Mouse (Mus musculus) heart, embryonic 11.5 days (tissue): Measurements from ENCODE around the gene Sec61g. TPM values are rescaled to one million over a fixed set of nuclear protein-coding genes. Genes with fewer than 3 reads are reported as not detected.

Experiments used
- ATAC-seq: fragments of 200-750 bp; cut with Nextera tagmentation; replicated peaks from 2 replicates; pipeline ENCODE4 v1.8.0; 2017; ENCODE audit warnings: moderate library complexity; ENCODE audit not compliant: insufficient number of reproducible peaks, low FRiP score, low TSS enrichment
- H3K27ac ChIP-seq: fragments of 300-500 bp; sonication (generic); 2 replicates; pipeline ENCODE4 v1.5.1; 2014; ENCODE audit warnings: mild to moderate bottlenecking, low read depth, low read length
- H3K27me3 ChIP-seq: fragments of 300-500 bp; sonication (generic); 2 replicates; pipeline ENCODE4 v1.6.1; 2014; ENCODE audit warnings: mild to moderate bottlenecking, low read length, mixed read lengths; ENCODE audit not compliant: control insufficient read depth, insufficient read depth
- H3K36me3 ChIP-seq: fragments of 300-500 bp; sonication (generic); 2 replicates; pipeline ENCODE4 v1.6.1; 2014; ENCODE audit warnings: mild to moderate bottlenecking, low read length, moderate library complexity, mixed read lengths; ENCODE audit not compliant: control insufficient read depth, insufficient read depth
- H3K4me1 ChIP-seq: fragments of 300-500 bp; sonication (generic); 2 replicates; pipeline ENCODE4 v1.6.1; 2014; ENCODE audit warnings: low read length; ENCODE audit not compliant: control insufficient read depth, insufficient read depth
- H3K4me2 ChIP-seq: fragments of 300-500 bp; sonication (generic); 2 replicates; pipeline ENCODE4 v1.6.1; 2014; ENCODE audit warnings: mild to moderate bottlenecking, moderate library complexity
- H3K4me3 ChIP-seq: fragments of 300-500 bp; sonication (generic); 2 replicates; pipeline ENCODE4 v1.5.1; 2014; ENCODE audit warnings: low read depth, low read length
- H3K9ac ChIP-seq: fragments of 300-500 bp; sonication (generic); 2 replicates; pipeline ENCODE4 v1.6.1; 2014; ENCODE audit warnings: mild to moderate bottlenecking, low read depth, low read length, moderate library complexity
- H3K9me3 ChIP-seq: fragments of 300-500 bp; sonication (generic); replicated peaks from 2 replicates; pipeline ENCODE4 v1.6.1; 2016; ENCODE audit warnings: low read length; ENCODE audit not compliant: control insufficient read depth
- WGBS: fragments of 180-500 bp; shearing (Covaris S2); extraction: QIAGEN DNeasy Blood & Tissue Kit; methylation state at CpG from one replicate; pipeline ENCODE4 v1.1.7; 2014; ENCODE audit not compliant: insufficient replicate concordance; 5-methylcytosine and 5-hydroxymethylcytosine counted together
- polyA plus RNA-seq: library from polyadenylated mRNA; unstranded; fragments of >200 nt; fragmentation: Nextera tagmentation; extraction: Ambion mirVana; gene quantifications from 2 replicates; pipeline ENCODE4 v1.2.1, GENCODE M21; 2014

The Sec61g gene
- 28.7 and 36.6 TPM in 2 replicates for polyA plus RNA-seq

DNA sequence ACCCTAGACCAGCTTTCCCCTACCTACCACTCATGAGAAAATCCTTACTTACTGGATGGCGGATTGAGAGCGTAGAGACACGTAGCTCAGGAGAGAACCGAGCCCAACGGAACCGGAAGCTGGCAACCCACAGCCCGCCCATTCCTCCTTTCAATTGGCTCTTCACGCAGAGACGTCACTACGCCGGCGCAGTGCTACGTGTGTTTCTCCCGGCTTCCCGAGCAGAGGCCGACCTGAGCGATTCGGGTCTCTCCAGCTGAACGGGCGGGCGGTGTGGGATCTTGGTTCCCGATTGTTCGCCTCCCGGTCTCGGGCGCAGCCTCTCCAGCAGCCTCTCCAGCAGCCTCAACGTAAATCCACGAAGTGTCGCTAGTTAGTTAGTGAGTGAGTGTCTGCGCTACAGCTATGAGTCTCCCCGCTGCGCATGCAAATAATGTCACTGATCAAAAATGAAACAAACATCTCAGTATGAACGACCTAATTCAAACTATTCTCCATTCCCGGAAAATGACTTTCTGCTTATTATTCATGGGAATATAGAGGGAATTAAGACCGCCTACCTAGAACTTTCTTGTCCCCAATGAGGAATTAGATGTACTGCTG is at the start of gene Sec61g:
TSS of gene Sec61g (minus strand) at position 433 of the 603 bp plus-strand sequence.
- peak within 1 kb of the TSS; percentile 95 for H3K27ac ChIP-seq
- WGBS, result under 1% methylated on average over 35 of the region's 35 CpGs
- H3K27me3 ChIP-seq, result no peaks in the 10 kb centered on the region
- peak; percentile 95 for ATAC-seq
- no peaks in the 10 kb centered on the region for H3K9me3 ChIP-seq
- H3K4me2 ChIP-seq, result peak within 1 kb of the TSS; percentile 75
- H3K4me1 ChIP-seq, result 0 out of 2 replicates have a peak, but pooled peaks cover 4% of the 10 kb centered on the region
- H3K9ac ChIP-seq, result peak within 1 kb of the TSS; percentile 97
- H3K4me3 ChIP-seq, result peak within 1 kb of the TSS; percentile 89
- H3K36me3 ChIP-seq, result peaks cover 10% of the 10 kb centered on the region

DNA sequence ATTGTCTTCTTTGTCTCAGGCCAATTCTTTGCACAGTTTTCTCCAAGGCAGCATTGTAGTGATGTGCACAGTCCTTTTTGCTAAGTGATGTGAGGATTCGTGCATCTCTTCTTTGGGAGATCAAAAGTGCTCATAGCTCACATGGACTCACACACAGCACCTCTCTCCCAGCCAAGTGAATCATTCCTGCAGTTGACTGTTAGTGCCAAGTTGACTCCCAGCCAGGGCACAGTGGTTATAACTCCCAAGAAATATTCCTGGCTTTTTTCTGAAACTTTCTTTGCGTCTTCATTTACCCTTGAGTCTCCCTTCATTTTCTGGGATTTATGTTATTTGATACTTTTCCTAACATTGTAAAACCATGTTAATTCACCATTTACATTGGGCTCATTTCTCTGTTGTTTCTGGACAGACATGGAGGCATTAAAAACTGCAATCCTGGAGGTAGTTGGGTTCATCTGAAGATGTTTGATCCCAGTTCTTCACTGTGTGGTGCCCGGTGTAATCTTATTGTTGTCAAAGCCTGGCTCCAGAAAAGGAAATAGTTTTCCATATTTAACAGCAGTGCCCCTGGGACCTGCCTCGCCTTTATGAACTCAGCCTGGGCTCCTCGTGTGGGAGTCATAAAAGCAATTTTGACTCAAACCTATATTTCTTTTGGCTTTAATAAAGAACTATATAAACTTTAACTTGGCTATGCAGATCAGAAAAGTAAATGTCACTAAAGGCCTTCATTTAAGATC is 38.3 kb upstream of the Sec61g start:
- Histone ChIP-seq H3K4me3 (no peak overlapping the region), H3K4me1 (no peaks in the 10 kb centered on the region), H3K36me3 (no peaks in the 10 kb centered on the region), H3K27ac (no peak overlapping the region), H3K27me3 (no peaks in the 10 kb centered on the region), H3K4me2 (no peak overlapping the region), H3K9ac (no peak overlapping the region), H3K9me3 (no peaks in the 10 kb centered on the region)
- 67% methylated on average over 5 of the region's 5 CpGs for WGBS
- ATAC-seq, result no peak

DNA sequence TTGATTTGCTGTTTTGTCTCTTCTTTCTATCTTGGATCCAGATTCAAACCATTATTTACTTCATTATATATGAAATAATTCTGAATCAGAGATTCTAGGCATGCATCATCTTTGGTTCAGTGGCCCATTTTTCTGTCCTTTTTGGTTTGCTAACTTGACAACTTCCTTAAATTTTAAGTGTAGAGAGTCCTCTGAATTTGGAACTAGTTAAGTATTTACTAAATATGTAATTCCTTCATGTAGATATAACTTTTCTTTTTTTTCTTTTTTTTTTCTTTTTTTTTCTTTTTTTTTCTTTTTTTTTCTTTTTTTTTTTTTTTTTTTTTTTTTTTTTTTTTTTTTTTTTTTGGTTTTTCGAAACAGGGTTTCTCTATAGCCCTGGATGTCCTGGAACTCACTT is 29.1 kb upstream of the Sec61g start:
- H3K9ac ChIP-seq, result no peak overlapping the region
- no peak overlapping the region for H3K4me2 ChIP-seq
- WGBS, result 53% methylated on average over 1 of the region's 1 CpGs
- H3K27me3 ChIP-seq, result no peaks in the 10 kb centered on the region
- no peaks in the 10 kb centered on the region for H3K4me1 ChIP-seq
- no peak overlapping the region for H3K27ac ChIP-seq
- H3K9me3 ChIP-seq, result no peaks in the 10 kb centered on the region
- H3K36me3 ChIP-seq, result no peaks in the 10 kb centered on the region
- H3K4me3 ChIP-seq, result no peak overlapping the region
- ATAC-seq, result no peak

DNA sequence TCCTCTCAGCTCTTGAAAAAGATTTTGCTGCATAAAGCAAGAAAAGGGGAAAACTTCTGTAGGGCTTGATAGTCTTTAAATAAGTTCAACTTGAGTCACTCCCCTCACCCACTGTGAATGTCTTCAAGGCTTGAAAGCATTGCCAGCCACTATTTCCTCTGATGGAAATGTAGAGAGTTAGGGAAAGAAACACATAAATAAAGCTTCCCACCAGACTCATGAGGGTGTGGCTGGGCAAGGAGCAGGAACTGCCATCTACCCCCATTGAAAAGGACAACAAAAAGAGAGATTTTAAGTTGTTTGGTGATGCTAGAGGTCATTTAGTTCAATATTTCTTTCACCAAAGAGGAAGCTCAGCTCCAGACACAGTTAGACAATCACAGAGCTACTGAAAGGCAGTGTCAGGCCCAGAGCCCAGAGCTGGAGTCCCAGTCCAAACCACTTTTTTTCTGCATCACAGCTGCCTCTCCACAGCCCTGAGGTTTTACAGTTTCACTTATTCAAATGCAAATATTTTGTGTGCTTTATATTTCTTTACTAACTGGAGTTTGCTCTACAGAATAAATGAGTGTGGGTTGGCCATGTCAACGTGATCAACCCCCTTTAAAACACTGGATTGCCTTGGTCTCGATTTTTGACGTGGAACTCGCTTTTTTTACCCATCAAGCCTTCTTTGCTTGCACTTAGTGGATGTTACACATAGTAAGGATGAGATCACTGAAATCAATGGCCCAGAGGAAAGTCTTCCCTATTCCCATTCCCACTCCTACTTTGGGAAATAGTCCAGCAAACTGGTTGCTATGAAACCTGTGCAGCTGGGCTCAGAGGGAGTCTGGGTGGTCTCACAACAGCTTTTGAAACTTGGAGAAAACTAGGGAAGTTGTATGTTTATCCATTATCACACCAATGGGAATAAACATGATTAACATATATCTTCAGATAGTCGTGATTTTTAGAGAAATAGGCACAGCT is 26.6 kb upstream of the Sec61g start:
- Histone ChIP-seq H3K27ac (no peak overlapping the region), H3K4me3 (no peak overlapping the region), H3K9me3 (no peaks in the 10 kb centered on the region), H3K36me3 (no peaks in the 10 kb centered on the region), H3K9ac (no peak overlapping the region), H3K4me1 (no peaks in the 10 kb centered on the region), H3K4me2 (no peak overlapping the region), H3K27me3 (no peaks in the 10 kb centered on the region)
- 78% methylated on average over 5 of the region's 5 CpGs for WGBS
- no peak for ATAC-seq

DNA sequence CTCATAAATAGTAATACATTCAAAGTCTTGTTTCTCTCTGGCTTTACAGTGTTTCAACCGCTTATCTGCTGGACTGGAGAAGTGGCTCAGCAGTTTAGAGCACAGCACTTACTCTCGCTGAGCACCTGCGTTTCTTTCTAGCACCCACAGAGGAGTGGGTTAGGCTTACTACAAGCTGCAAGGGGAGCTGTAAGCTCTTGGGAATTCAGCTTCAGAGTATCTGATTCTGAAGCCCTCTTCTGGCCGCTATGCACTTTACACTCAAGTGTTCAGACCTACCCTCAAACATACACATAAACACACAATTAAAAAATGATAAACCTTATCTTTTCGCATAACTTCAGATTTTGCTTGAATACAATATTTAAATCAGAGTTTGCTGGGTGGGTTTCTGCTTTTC is 24.6 kb upstream of the Sec61g start:
- no peak overlapping the region for H3K27ac ChIP-seq
- H3K27me3 ChIP-seq, result no peaks in the 10 kb centered on the region
- no peak overlapping the region for H3K4me3 ChIP-seq
- H3K36me3 ChIP-seq, result no peaks in the 10 kb centered on the region
- no peaks in the 10 kb centered on the region for H3K4me1 ChIP-seq
- 18% methylated on average over 5 of the region's 5 CpGs for WGBS
- H3K9ac ChIP-seq, result no peak overlapping the region
- no peak overlapping the region for H3K4me2 ChIP-seq
- H3K9me3 ChIP-seq, result no peaks in the 10 kb centered on the region
- ATAC-seq, result no peak

GRCm38 (mm10) chr11:16528909-16529308 is 20.6 kb upstream of the Sec61g start:
- H3K9ac ChIP-seq, result no peak overlapping the region
- no peak overlapping the region for H3K4me3 ChIP-seq
- H3K27ac ChIP-seq, result no peak overlapping the region
- H3K9me3 ChIP-seq, result no peaks in the 10 kb centered on the region
- no peaks in the 10 kb centered on the region for H3K36me3 ChIP-seq
- no peak overlapping the region for H3K4me2 ChIP-seq
- ATAC-seq, result no peak
- 0 out of 2 replicates have a peak, but pooled peaks cover 2% of the 10 kb centered on the region for H3K27me3 ChIP-seq
- no peaks in the 10 kb centered on the region for H3K4me1 ChIP-seq

GRCm38 (mm10) chr11:16528391-16528790 is 20.1 kb upstream of the Sec61g start:
- 83% methylated on average over 5 of the region's 5 CpGs for WGBS
- ATAC-seq, result no peak
- no peak overlapping the region for H3K27ac ChIP-seq

DNA sequence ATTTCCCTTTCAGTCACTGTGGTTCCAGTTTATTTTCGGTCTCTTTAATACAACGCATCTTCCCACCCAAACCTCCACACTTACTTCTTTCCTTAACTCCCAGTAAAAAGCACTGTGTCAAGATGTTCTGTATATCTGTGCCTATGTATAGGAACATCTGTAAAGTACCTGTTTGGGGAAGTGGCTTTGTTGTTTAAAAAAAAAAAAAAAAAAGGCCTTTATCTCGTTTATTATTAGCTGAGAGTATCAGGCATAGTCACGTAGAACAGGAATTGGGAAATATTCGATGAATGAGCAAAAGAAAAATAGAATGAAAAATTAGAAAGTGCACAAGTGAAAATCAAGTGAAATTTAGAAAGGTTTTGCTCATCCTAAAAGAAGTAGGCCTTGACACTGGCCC is 19.5 kb upstream of the Sec61g start:
- no peak overlapping the region for H3K4me3 ChIP-seq
- no peaks in the 10 kb centered on the region for H3K4me1 ChIP-seq
- ATAC-seq, result no peak
- H3K27ac ChIP-seq, result no peak overlapping the region
- no peaks in the 10 kb centered on the region for H3K36me3 ChIP-seq
- 78% methylated on average over 5 of the region's 5 CpGs for WGBS
- 0 out of 2 replicates have a peak, but pooled peaks cover 2% of the 10 kb centered on the region for H3K27me3 ChIP-seq
- H3K9ac ChIP-seq, result no peak overlapping the region
- H3K4me2 ChIP-seq, result no peak overlapping the region
- no peaks in the 10 kb centered on the region for H3K9me3 ChIP-seq

More at GRCm38 (mm10) chr11:16528391-16528790, 20.1 kb upstream of the Sec61g start:
- no peak overlapping the region for H3K9ac ChIP-seq
- H3K9me3 ChIP-seq, result no peaks in the 10 kb centered on the region
- H3K27me3 ChIP-seq, result 0 out of 2 replicates have a peak, but pooled peaks cover 2% of the 10 kb centered on the region
- no peaks in the 10 kb centered on the region for H3K4me1 ChIP-seq
- no peak overlapping the region for H3K4me3 ChIP-seq
- H3K4me2 ChIP-seq, result no peak overlapping the region
- no peaks in the 10 kb centered on the region for H3K36me3 ChIP-seq
